Mouse (Mus musculus): ENCODE data around the gene Gfra4. TPM values are rescaled to one million over a fixed set of nuclear protein-coding genes. Genes with fewer than 3 reads are reported as not detected.

The Gfra4 gene
- not detected in 2 replicates for total RNA-seq (2023)

GRCm38 (mm10) chr2:131042988-131043387, at the start of gene Gfra4:
TSS of gene Gfra4 (minus strand) at chr2:131043088.

GRCm38 (mm10) chr2:131086667-131087390, 43.9 kb upstream of the Gfra4 start, which contains the start of gene Siglec1:
TSS of gene Siglec1 (minus strand) at chr2:131086765.

DNA sequence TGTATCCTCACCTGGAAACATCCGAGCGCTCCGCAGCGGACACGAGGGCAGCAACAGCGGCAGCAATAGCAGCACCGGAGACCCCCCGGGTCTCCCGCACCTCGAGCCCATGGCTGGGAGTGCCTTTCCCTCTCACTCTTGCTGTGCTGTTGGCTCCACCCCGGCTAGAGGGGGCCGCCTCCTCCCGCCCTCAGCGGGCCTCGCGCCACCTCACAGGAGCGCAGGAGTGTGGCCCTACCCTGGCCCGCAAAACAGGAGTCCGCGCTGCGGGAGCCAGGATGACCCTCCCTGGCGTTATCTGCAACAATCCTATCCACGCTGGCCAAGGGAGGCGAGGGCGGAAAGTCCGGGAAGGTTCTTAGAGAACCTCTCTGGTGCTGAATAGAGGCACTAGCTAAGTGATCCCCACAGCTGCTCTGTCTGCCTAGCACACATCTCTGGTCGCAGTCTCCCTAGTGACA, 20.5 kb upstream of the Gfra4 start, which contains the start of gene Adam33:
Gene Adam33, minus strand, starts transcription at position 411 of the 461 bp plus-strand sequence.

Other genes with a start within 250 kb of the Gfra4 start
- gene 4930402H24Rik, start 136.7 kb downstream of the Gfra4 start, total RNA-seq (2023): 19.1 and 29.0 TPM in 2 replicates
- gene Atrn, start 136.6 kb downstream of the Gfra4 start, total RNA-seq (2023): 50.4 and 78.9 TPM in 2 replicates
- 0.57 and 0.85 TPM in 2 replicates for gene Adam33, start 20.7 kb upstream of the Gfra4 start, total RNA-seq (2023)
- gene Siglec1, start 43.7 kb upstream of the Gfra4 start, total RNA-seq (2023): 0.57 and 2.0 TPM in 2 replicates
- gene Hspa12b, start 84.2 kb upstream of the Gfra4 start, total RNA-seq (2023): 0.28 TPM in 1 of 2 replicates, not detected in the other
- gene Gm11037, start 90.4 kb upstream of the Gfra4 start, total RNA-seq (2023): not detected in 2 replicates
- 36.9 and 39.8 TPM in 2 replicates for gene 1700037H04Rik, start 117.0 kb upstream of the Gfra4 start, total RNA-seq (2023)
- 19.5 and 20.7 TPM in 2 replicates for gene Cenpb, start 137.0 kb upstream of the Gfra4 start, total RNA-seq (2023)
- gene Cdc25b, start 143.9 kb upstream of the Gfra4 start, total RNA-seq (2023): 49.5 and 53.3 TPM in 2 replicates
- gene Spef1, start 144.2 kb upstream of the Gfra4 start, total RNA-seq (2023): 0.92 and 1.5 TPM in 2 replicates
- 26.4 and 37.5 TPM in 2 replicates for gene Ap5s1, start 164.0 kb upstream of the Gfra4 start, total RNA-seq (2023)
- gene Mavs, start 191.0 kb upstream of the Gfra4 start, total RNA-seq (2023): 6.1 and 6.3 TPM in 2 replicates
- gene Pank2, start 219.4 kb upstream of the Gfra4 start, total RNA-seq (2023): 24.9 and 40.2 TPM in 2 replicates